Mouse (Mus musculus) brain, embryonic 14.5 days (tissue): ENCODE results near the gene Dcun1d4. TPM values are rescaled to one million over a fixed set of nuclear protein-coding genes. Genes with fewer than 3 reads are reported as not detected.

Experiments used
- DNase-seq: peaks from one replicate; pipeline ENCODE4 v3.0.0-alpha.2; 2011; ENCODE audit warnings: low read depth
- CTCF ChIP-seq: fragments of 200-500 bp; IDR thresholded peaks from 2 replicates; pipeline ENCODE4 v1.5.1; 2012; ENCODE audit warnings: inconsistent platforms, mild to moderate bottlenecking, moderate library complexity, borderline replicate concordance; ENCODE audit not compliant: insufficient read depth, insufficient read length; ENCODE audit errors: extremely low read depth
- POLR2A ChIP-seq: fragments of 200-500 bp; IDR thresholded peaks from 2 replicates; pipeline ENCODE4 v1.6.1; 2012; ENCODE audit warnings: mild to moderate bottlenecking, inconsistent platforms, borderline replicate concordance; ENCODE audit not compliant: poor library complexity, insufficient read depth, insufficient read length, severe bottlenecking; ENCODE audit errors: extremely low read depth
- polyA plus RNA-seq: library from polyadenylated mRNA; depleted of rRNA; stranded (reverse); fragments of >200 nt; gene quantifications from 2 replicates; pipeline ENCODE4 v1.2.3, GENCODE M21; 2012

The Dcun1d4 gene
- polyA plus RNA-seq, 1 experiment: 43.7 TPM

GRCm38 (mm10) chr5:73537669-73538068 is 56.9 kb downstream of the Dcun1d4 start:
- DNase-seq: no peak
- TF ChIP-seq POLR2A (no peak), CTCF (no peak)

- TF ChIP-seq CTCF (no peak), POLR2A (no peak)
- no peak for DNase-seq
Measured at GRCm38 (mm10) chr5:73538586-73539298, 57.9 kb downstream of the Dcun1d4 start.

GRCm38 (mm10) chr5:73539848-73540510 is 59.2 kb downstream of the Dcun1d4 start:
- TF ChIP-seq POLR2A (no peak), CTCF (peak; percentile 91)

GRCm38 (mm10) chr5:73540511-73540871 is 59.7 kb downstream of the Dcun1d4 start:
- TF ChIP-seq POLR2A (no peak), CTCF (no peak)
- no peak for DNase-seq

More at GRCm38 (mm10) chr5:73539848-73540510, 59.2 kb downstream of the Dcun1d4 start:
- peak; percentile 82 for DNase-seq

GRCm38 (mm10) chr5:73544111-73544753 is 63.4 kb downstream of the Dcun1d4 start:
- no peak for TF ChIP-seq CTCF

GRCm38 (mm10) chr5:73545641-73546040 is 64.8 kb downstream of the Dcun1d4 start:
- TF ChIP-seq POLR2A (no peak), CTCF (no peak)
- DNase-seq: no peak

More at GRCm38 (mm10) chr5:73544111-73544753, 63.4 kb downstream of the Dcun1d4 start:
- DNase-seq: no peak

- no peak for TF ChIP-seq CTCF
- no peak for TF ChIP-seq POLR2A
- DNase-seq: no peak
Measured at GRCm38 (mm10) chr5:73547252-73547651, 66.5 kb downstream of the Dcun1d4 start.

- no peak for TF ChIP-seq POLR2A
- no peak for TF ChIP-seq CTCF
- no peak for DNase-seq
Measured at GRCm38 (mm10) chr5:73548237-73548636, 67.4 kb downstream of the Dcun1d4 start.

GRCm38 (mm10) chr5:73548838-73549237 is 68.0 kb downstream of the Dcun1d4 start:
- no peak for DNase-seq
- no peak for TF ChIP-seq POLR2A
- no peak for TF ChIP-seq CTCF

GRCm38 (mm10) chr5:73551836-73552235 is 71.0 kb downstream of the Dcun1d4 start:
- TF ChIP-seq CTCF (no peak), POLR2A (no peak)
- DNase-seq: no peak

- no peak for TF ChIP-seq POLR2A
- no peak for TF ChIP-seq CTCF
- DNase-seq: no peak
Measured at GRCm38 (mm10) chr5:73553903-73554302, 73.1 kb downstream of the Dcun1d4 start.

GRCm38 (mm10) chr5:73555096-73555852 is 74.5 kb downstream of the Dcun1d4 start:
- DNase-seq: no peak
- no peak for TF ChIP-seq CTCF
- TF ChIP-seq POLR2A: no peak
